Mouse (Mus musculus) neural tube, embryonic 11.5 days (tissue): Measurements from ENCODE around the gene Ttbk1. TPM values are rescaled to one million over a fixed set of nuclear protein-coding genes. Genes with fewer than 3 reads are reported as not detected.

Experiments used
- ATAC-seq: fragments of 200-750 bp; cut with Nextera tagmentation; 2 replicates; pipeline ENCODE4 v1.8.0; 2017; ENCODE audit warnings: moderate number of reproducible peaks, mild to moderate bottlenecking, moderate TSS enrichment, moderate library complexity; ENCODE audit not compliant: insufficient read depth, low FRiP score, low TSS enrichment
- DNase-seq: peaks from one replicate; pipeline ENCODE4 v3.0.0-alpha.2; 2015; ENCODE audit warnings: low spot score
- H3K27ac ChIP-seq: fragments of 300-500 bp; sonication (generic); 2 replicates; pipeline ENCODE4 v1.5.1; 2014; ENCODE audit warnings: low read depth, mild to moderate bottlenecking, low read length
- H3K27me3 ChIP-seq: fragments of 300-500 bp; sonication (generic); 2 replicates; pipeline ENCODE4 v1.6.1; 2014; ENCODE audit warnings: mild to moderate bottlenecking, low read length, mixed read lengths; ENCODE audit not compliant: control insufficient read depth, insufficient read depth
- H3K36me3 ChIP-seq: fragments of 300-500 bp; sonication (generic); 2 replicates; pipeline ENCODE4 v1.6.1; 2014; ENCODE audit warnings: mild to moderate bottlenecking, low read length, moderate library complexity, mixed read lengths; ENCODE audit not compliant: control insufficient read depth, insufficient read depth
- H3K4me1 ChIP-seq: fragments of 300-500 bp; sonication (generic); 2 replicates; pipeline ENCODE4 v1.6.1; 2014; ENCODE audit warnings: low read length, mixed read lengths; ENCODE audit not compliant: control insufficient read depth, insufficient read depth
- H3K4me2 ChIP-seq: fragments of 300-500 bp; sonication (generic); 2 replicates; pipeline ENCODE4 v1.6.1; 2014; ENCODE audit warnings: low read depth, mild to moderate bottlenecking, moderate library complexity
- H3K4me3 ChIP-seq: fragments of 300-500 bp; sonication (generic); 2 replicates; pipeline ENCODE4 v1.5.1; 2014; ENCODE audit warnings: low read depth, low read length
- H3K9ac ChIP-seq: fragments of 300-500 bp; sonication (generic); 2 replicates; pipeline ENCODE4 v1.6.1; 2014; ENCODE audit warnings: mild to moderate bottlenecking, low read length
- H3K9me3 ChIP-seq: fragments of 300-500 bp; sonication (generic); 2 replicates; pipeline ENCODE4 v1.6.1; 2016; ENCODE audit warnings: low read length; ENCODE audit not compliant: control insufficient read depth
- WGBS: fragments of 180-500 bp; shearing (Covaris S2); extraction: QIAGEN DNeasy Blood & Tissue Kit; methylation state at CpG from one replicate; pipeline ENCODE4 v1.1.7; 2014; 5-methylcytosine and 5-hydroxymethylcytosine counted together
- polyA plus RNA-seq: library from polyadenylated mRNA; unstranded; fragments of >200 nt; fragmentation: Nextera tagmentation; extraction: Ambion mirVana; gene quantifications from 2 replicates; pipeline ENCODE4 v1.2.1, GENCODE M21; 2014

The Ttbk1 gene
- polyA plus RNA-seq: 2.6 and 3.1 TPM in 2 replicates

- 0 out of 2 replicates have a peak within 1 kb of the TSS, but pooled peaks have one; percentile 14 for H3K27ac ChIP-seq
- ATAC-seq: peak; percentile 70
- peak within 1 kb of the TSS; percentile 81 for H3K9ac ChIP-seq
- no peaks in the 10 kb centered on the region for H3K36me3 ChIP-seq
- 1% methylated on average over 22 of the region's 49 CpGs for WGBS
- peak within 1 kb of the TSS; percentile 63 for H3K4me2 ChIP-seq
- peak within 1 kb of the TSS; percentile 73 for H3K4me3 ChIP-seq
- peaks cover 17% of the 10 kb centered on the region; the same call in 1 of the 2 replicates for H3K4me1 ChIP-seq
- DNase-seq: peak; percentile 58
- H3K27me3 ChIP-seq: peaks cover 49% of the 10 kb centered on the region
- H3K9me3 ChIP-seq: no peaks in the 10 kb centered on the region
Observed at GRCm38 (mm10) chr17:46487431-46487830, at the start of gene Ttbk1. TSS of gene Ttbk1 (minus strand) at chr17:46487675.

- Histone ChIP-seq H3K9me3 (no peaks in the 10 kb centered on the region), H3K27ac (no peak overlapping the region), H3K27me3 (0 out of 2 replicates have a peak, but pooled peaks cover 2% of the 10 kb centered on the region), H3K4me3 (no peak overlapping the region), H3K9ac (no peak overlapping the region), H3K4me2 (no peak overlapping the region), H3K4me1 (no peaks in the 10 kb centered on the region), H3K36me3 (no peaks in the 10 kb centered on the region)
- ATAC-seq: no peak
- 42% methylated on average over 12 of the region's 12 CpGs for WGBS
- DNase-seq: peak; percentile 82
Observed at GRCm38 (mm10) chr17:46525579-46526307, 38.3 kb upstream of the Ttbk1 start.

GRCm38 (mm10) chr17:46525065-46525464 is 37.6 kb upstream of the Ttbk1 start:
- Histone ChIP-seq H3K36me3 (no peaks in the 10 kb centered on the region), H3K9ac (no peak overlapping the region), H3K4me1 (no peaks in the 10 kb centered on the region), H3K4me3 (no peak overlapping the region), H3K9me3 (no peaks in the 10 kb centered on the region), H3K27ac (no peak overlapping the region), H3K4me2 (no peak overlapping the region), H3K27me3 (peaks cover 4% of the 10 kb centered on the region; the same call in 1 of the 2 replicates)
- no peak for ATAC-seq
- DNase-seq: no peak
- 81% methylated on average over 10 of the region's 10 CpGs for WGBS

- Histone ChIP-seq H3K9ac (no peak overlapping the region), H3K4me2 (no peak overlapping the region), H3K4me1 (no peaks in the 10 kb centered on the region), H3K27me3 (peaks cover 7% of the 10 kb centered on the region; the same call in 1 of the 2 replicates), H3K27ac (no peak overlapping the region), H3K9me3 (no peaks in the 10 kb centered on the region), H3K4me3 (no peak overlapping the region), H3K36me3 (no peaks in the 10 kb centered on the region)
- WGBS: 41% methylated on average over 24 of the region's 24 CpGs
- ATAC-seq (no peak), DNase-seq (peak; percentile 17)
Observed at GRCm38 (mm10) chr17:46521963-46522668, 34.6 kb upstream of the Ttbk1 start.

GRCm38 (mm10) chr17:46521174-46521573 is 33.7 kb upstream of the Ttbk1 start:
- Histone ChIP-seq H3K27me3 (peaks cover 7% of the 10 kb centered on the region; the same call in 1 of the 2 replicates), H3K4me3 (no peak overlapping the region), H3K4me1 (no peaks in the 10 kb centered on the region), H3K9ac (no peak overlapping the region), H3K9me3 (no peaks in the 10 kb centered on the region), H3K36me3 (no peaks in the 10 kb centered on the region), H3K4me2 (no peak overlapping the region), H3K27ac (no peak overlapping the region)
- 74% methylated on average over 9 of the region's 9 CpGs for WGBS
- no peak for ATAC-seq
- no peak for DNase-seq

- H3K9ac ChIP-seq: no peak overlapping the region; the same call in 1 of the 2 replicates
- DNase-seq: no peak
Observed at GRCm38 (mm10) chr17:46520385-46520979, 33.0 kb upstream of the Ttbk1 start.

GRCm38 (mm10) chr17:46519971-46520370 is 32.5 kb upstream of the Ttbk1 start:
- no peaks in the 10 kb centered on the region for H3K9me3 ChIP-seq
- WGBS: 58% methylated on average over 10 of the region's 10 CpGs
- DNase-seq: no peak
- H3K27me3 ChIP-seq: peaks cover 7% of the 10 kb centered on the region; the same call in 1 of the 2 replicates
- H3K4me3 ChIP-seq: no peak overlapping the region
- no peak overlapping the region for H3K4me2 ChIP-seq
- no peak overlapping the region for H3K27ac ChIP-seq
- ATAC-seq: no peak
- H3K9ac ChIP-seq: no peak overlapping the region
- H3K4me1 ChIP-seq: no peaks in the 10 kb centered on the region
- no peaks in the 10 kb centered on the region for H3K36me3 ChIP-seq

More at GRCm38 (mm10) chr17:46520385-46520979, 33.0 kb upstream of the Ttbk1 start:
- WGBS: 52% methylated on average over 25 of the region's 25 CpGs
- Histone ChIP-seq H3K9me3 (no peaks in the 10 kb centered on the region), H3K27me3 (peaks cover 7% of the 10 kb centered on the region; the same call in 1 of the 2 replicates), H3K36me3 (no peaks in the 10 kb centered on the region), H3K4me2 (no peak overlapping the region), H3K4me3 (no peak overlapping the region), H3K4me1 (no peaks in the 10 kb centered on the region), H3K27ac (no peak overlapping the region)
- no peak for ATAC-seq

- Histone ChIP-seq H3K9me3 (no peaks in the 10 kb centered on the region), H3K27ac (no peak overlapping the region), H3K4me3 (no peak overlapping the region), H3K9ac (no peak overlapping the region), H3K4me1 (no peaks in the 10 kb centered on the region), H3K27me3 (no peaks in the 10 kb centered on the region), H3K36me3 (no peaks in the 10 kb centered on the region), H3K4me2 (no peak overlapping the region)
- 71% methylated on average over 2 of the region's 2 CpGs for WGBS
- DNase-seq (no peak), ATAC-seq (no peak)
Observed at GRCm38 (mm10) chr17:46513329-46513728, 25.9 kb upstream of the Ttbk1 start.
